ENCODE assay signal across 23 mouse cellular contexts in genomic region chr5:103744531-103744930, GRCm38 (mm10). TPM values are rescaled to one million over a fixed set of nuclear protein-coding genes. Genes with fewer than 3 reads are reported as not detected.
DNase-seq lines count a peak whose midpoint lies in the region; ATAC-seq lines count a peak whose summit lies in the region.
"Had no signal": no experiment of that assay in that cellular context is flagged by ENCODE, and none has a peak within 500 bp of the region (broad histone marks: within the 10 kb centered on the region; RNA-seq: fewer than 3 reads in every experiment).

No protein-coding gene starts in this region.

- no peaks in the 10 kb centered on the region for H3K27me3 ChIP-seq in liver, embryonic 13.5 days
- no peaks in the 10 kb centered on the region; the same call in 1 of the 2 replicates for H3K27me3 ChIP-seq in midbrain, embryonic 14.5 days (ENCODE audit: control insufficient read depth, insufficient read depth, low read length)
- H3K27me3 ChIP-seq in hindbrain, embryonic 11.5 days (ENCODE audit: control insufficient read depth, insufficient read depth, low read length): no peaks in the 10 kb centered on the region
- H3K27me3 ChIP-seq: heart, embryonic 15.5 days; kidney, embryonic 15.5 days; midbrain, embryonic 12.5 days had no signal

- peaks cover 93% of the 10 kb centered on the region for H3K4me1 ChIP-seq in liver, embryonic 13.5 days (replicated peaks)
- H3K4me1 ChIP-seq in midbrain, embryonic 14.5 days (ENCODE audit: control insufficient read depth, insufficient read depth, low read length): no peaks in the 10 kb centered on the region
- no peaks in the 10 kb centered on the region for H3K4me1 ChIP-seq in hindbrain, embryonic 11.5 days (replicated peaks; ENCODE audit: control insufficient read depth, insufficient read depth, low read length)
- H3K4me1 ChIP-seq: embryonic facial prominence, embryonic 12.5 days; heart, embryonic 15.5 days; kidney, embryonic 15.5 days; midbrain, embryonic 12.5 days had no signal

- H3K4me2 ChIP-seq in liver, embryonic 13.5 days: 0 out of 2 replicates have a peak overlapping the region, but pooled peaks have one; percentile 18
- H3K4me2 ChIP-seq in midbrain, embryonic 14.5 days (ENCODE audit: low read length): no peak overlapping the region
- H3K4me2 ChIP-seq in hindbrain, embryonic 11.5 days (replicated peaks; ENCODE audit: low read depth, low read length): no peak overlapping the region
- H3K4me2 ChIP-seq: embryonic facial prominence, embryonic 12.5 days; heart, embryonic 15.5 days; kidney, embryonic 15.5 days; midbrain, embryonic 12.5 days had no signal

- WGBS in liver, embryonic 13.5 days (ENCODE audit: insufficient replicate concordance): 48% methylated on average over 6 of the region's 6 CpGs
- WGBS in midbrain, embryonic 14.5 days: 83% methylated on average over 6 of the region's 6 CpGs
- WGBS in hindbrain, embryonic 11.5 days: 78% methylated on average over 6 of the region's 6 CpGs

- no peak overlapping the region for H3K4me3 ChIP-seq in liver, embryonic 13.5 days (replicated peaks)
- H3K4me3 ChIP-seq in midbrain, embryonic 14.5 days (replicated peaks; ENCODE audit: low read depth, low read length): no peak overlapping the region
- H3K4me3 ChIP-seq in hindbrain, embryonic 11.5 days (ENCODE audit: low read depth, low read length): no peak overlapping the region
- H3K4me3 ChIP-seq: embryonic facial prominence, embryonic 12.5 days; forebrain, embryonic 10.5 days; gastrocnemius, adult 2 months; heart, embryonic 15.5 days; hindbrain, embryonic 10.5 days; kidney, embryonic 15.5 days; midbrain, embryonic 12.5 days had no signal

- H3K9ac ChIP-seq in liver, embryonic 13.5 days: peak overlapping the region; percentile 18; the same call in 1 of the 2 replicates
- H3K9ac ChIP-seq in midbrain, embryonic 14.5 days (replicated peaks; ENCODE audit: low read length): no peak overlapping the region
- H3K9ac ChIP-seq in hindbrain, embryonic 11.5 days (ENCODE audit: low read depth, low read length): no peak overlapping the region
- H3K9ac ChIP-seq: embryonic facial prominence, embryonic 12.5 days; heart, embryonic 15.5 days; kidney, embryonic 15.5 days; midbrain, embryonic 12.5 days had no signal

- H3K36me3 ChIP-seq in liver, embryonic 13.5 days: no peaks in the 10 kb centered on the region
- no peaks in the 10 kb centered on the region for H3K36me3 ChIP-seq in midbrain, embryonic 14.5 days (ENCODE audit: control insufficient read depth, insufficient read depth, low read length)
- no peaks in the 10 kb centered on the region for H3K36me3 ChIP-seq in hindbrain, embryonic 11.5 days (ENCODE audit: control insufficient read depth, insufficient read depth, low read length)
- H3K36me3 ChIP-seq: embryonic facial prominence, embryonic 12.5 days; forebrain, embryonic 10.5 days; heart, embryonic 15.5 days; hindbrain, embryonic 10.5 days; kidney, embryonic 15.5 days; midbrain, embryonic 12.5 days had no signal

- H3K27ac ChIP-seq in liver, embryonic 13.5 days: peak overlapping the region; percentile 88
- H3K27ac ChIP-seq in midbrain, embryonic 14.5 days (replicated peaks; ENCODE audit: low read depth, low read length): no peak overlapping the region
- H3K27ac ChIP-seq in hindbrain, embryonic 11.5 days (ENCODE audit: low read depth, low read length): no peak overlapping the region
- H3K27ac ChIP-seq: embryonic facial prominence, embryonic 12.5 days; forebrain, embryonic 10.5 days; gastrocnemius, adult 2 months; heart, embryonic 15.5 days; hindbrain, embryonic 10.5 days; kidney, embryonic 15.5 days; midbrain, embryonic 12.5 days had no signal

- ATAC-seq in erythroblast, adult 5-6 weeks (replicated peaks; ENCODE audit: low FRiP score, poor library complexity, severe bottlenecking): 0 out of 2 replicates have a peak, but pooled peaks have one; percentile 26
- ATAC-seq in liver, embryonic 13.5 days (ENCODE audit: low read depth): peak; percentile 38
- ATAC-seq in neutrophil, adult 5-6 weeks (ENCODE audit: extremely low read depth, insufficient number of reproducible peaks, low FRiP score, poor library complexity, severe bottlenecking): peak; percentile 62; the same call in 1 of the 2 replicates
- ATAC-seq in midbrain, embryonic 14.5 days (ENCODE audit: low FRiP score, low TSS enrichment): no peak
- no peak for ATAC-seq in hindbrain, embryonic 11.5 days (ENCODE audit: low FRiP score)

- DNase-seq in B cell, adult 2 months: peak; percentile 61 to 70
- no peak for DNase-seq in liver, embryonic 13.5 days
- no peak for DNase-seq in midbrain, embryonic 14.5 days
- DNase-seq in kidney, postnatal 10 days: no peak
- DNase-seq in thymus, postnatal 36 days: no peak
- DNase-seq in hindbrain, embryonic 11.5 days (ENCODE audit: low spot score): no peak
- DNase-seq: cerebellum, adult 11 months; gastrocnemius, adult 2 months; heart, adult 11 months; layer of hippocampus, postnatal 36 days; left cerebral cortex, postnatal 4 days; lung, adult 18-20 months; lung, postnatal 4 days; right cerebral cortex, adult 18-20 months; thymus, adult 18-20 months had no signal

- H3K9me3 ChIP-seq in liver, embryonic 13.5 days (replicated peaks): no peaks in the 10 kb centered on the region
- no peaks in the 10 kb centered on the region for H3K9me3 ChIP-seq in midbrain, embryonic 14.5 days (ENCODE audit: control insufficient read depth, low read length)
- H3K9me3 ChIP-seq in hindbrain, embryonic 11.5 days (ENCODE audit: control insufficient read depth, low read length): no peaks in the 10 kb centered on the region
- H3K9me3 ChIP-seq: embryonic facial prominence, embryonic 12.5 days; heart, embryonic 15.5 days; hindbrain, embryonic 10.5 days; kidney, embryonic 15.5 days; midbrain, embryonic 12.5 days had no signal

RNA-seq across cellular contexts. Expression of gene Aff1, which starts 52.4 kb away (rescaled TPM):
- total RNA-seq in erythroblast, adult 5-6 weeks (2015; ENCODE audit: low replicate concordance): 262 and 340 TPM in 2 replicates
- 184 and 253 TPM in 2 replicates for total RNA-seq in erythroblast, adult 5-6 weeks (2017; ENCODE audit: low replicate concordance)
- 8.0 and 13.7 TPM in 2 replicates for polyA plus RNA-seq in liver, embryonic 13.5 days (2015; fragmentation: Nextera tagmentation; extraction: Ambion mirVana)
- total RNA-seq in neutrophil, adult 5-6 weeks (2017): 76.4 and 76.9 TPM in 2 replicates
- polyA plus RNA-seq in midbrain, embryonic 14.5 days (2014; fragmentation: Nextera tagmentation; extraction: Ambion mirVana): 1.5 and 2.6 TPM in 2 replicates
- 7.0 and 8.5 TPM in 2 replicates for polyA plus RNA-seq in hindbrain, embryonic 11.5 days (2014; fragmentation: Nextera tagmentation; extraction: Ambion mirVana)

Comparison
In these comparisons a context has a peak if more than half of its experiments do, and no peak if none do; other contexts are left out.
1. DNase-seq: peak in B cell, adult 2 months (2 of 2); none in liver, embryonic 13.5 days (single experiment), midbrain, embryonic 14.5 days (single experiment), kidney, postnatal 10 days (single experiment), thymus, postnatal 36 days (0 of 2) and hindbrain, embryonic 11.5 days (single experiment).
2. ATAC-seq: peak in erythroblast, adult 5-6 weeks (single experiment), liver, embryonic 13.5 days (single experiment) and neutrophil, adult 5-6 weeks (single experiment); none in midbrain, embryonic 14.5 days (single experiment) and hindbrain, embryonic 11.5 days (single experiment).